Comparison of ENCODE assay signal across 8 mouse cellular contexts in the genomic region with DNA sequence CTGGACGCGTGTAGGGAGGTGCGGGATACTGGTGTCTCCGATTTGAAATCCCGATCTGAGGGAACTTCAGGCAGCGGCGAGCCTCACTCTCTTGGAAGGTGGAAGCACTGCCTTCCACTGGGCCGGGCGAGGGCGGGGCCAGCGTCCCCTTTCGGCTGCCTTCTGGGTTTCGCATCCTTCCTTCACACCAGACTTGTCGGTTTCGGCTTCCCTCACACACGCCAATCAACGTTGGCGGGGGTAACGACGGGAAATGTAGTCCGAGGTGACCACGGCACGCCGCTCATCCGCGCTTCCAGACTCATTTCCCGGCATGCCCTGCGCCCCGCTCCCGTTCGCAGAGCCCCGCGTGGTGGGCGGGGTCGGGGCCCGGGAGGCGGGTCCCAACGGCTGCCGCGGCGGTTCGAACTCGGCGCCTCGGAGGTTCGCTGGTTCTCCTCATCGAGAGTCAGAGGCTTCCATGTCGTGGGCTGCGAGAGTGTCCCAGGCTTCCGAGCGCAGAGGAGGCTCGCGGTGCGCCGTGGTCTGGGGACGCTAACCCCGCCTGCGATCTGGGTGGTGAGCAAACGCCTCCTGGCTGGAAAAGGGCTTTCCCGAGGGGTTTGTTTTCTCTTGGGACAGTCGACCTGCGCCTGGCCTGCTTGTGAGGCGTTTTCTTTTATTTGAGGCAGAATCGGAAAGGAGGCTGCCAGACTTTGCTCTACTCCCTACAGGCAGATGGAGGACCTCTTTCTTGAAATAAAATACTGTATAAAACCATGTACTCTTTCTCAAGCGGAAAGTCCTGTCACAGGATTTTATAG. TPM values are rescaled to one million over a fixed set of nuclear protein-coding genes. Genes with fewer than 3 reads are reported as not detected.
DNase-seq lines count a peak whose midpoint lies in the region; ATAC-seq lines count a peak whose summit lies in the region.

Gene Tmed5, minus strand, starts transcription at position 180 of the 803 bp plus-strand sequence.
Gene Ccdc18, plus strand, starts transcription at position 435 of the 803 bp plus-strand sequence.

- H3K9me3 ChIP-seq in heart, embryonic 14.5 days (ENCODE audit: control insufficient read depth, low read length) = no peaks in the 10 kb centered on the region
- no peaks in the 10 kb centered on the region for H3K9me3 ChIP-seq in liver, embryonic 13.5 days (replicated peaks)
- no peaks in the 10 kb centered on the region for H3K9me3 ChIP-seq in stomach, embryonic 16.5 days (replicated peaks; ENCODE audit: control insufficient read depth, low read length)

- ATAC-seq in CD4-positive, CD25-positive, alpha-beta regulatory T cell, adult 4 months = peak; percentile 98
- peak; percentile 99 for ATAC-seq in heart, embryonic 14.5 days (ENCODE audit: insufficient number of reproducible peaks, insufficient read depth, low FRiP score, low read depth)
- peak; percentile 99 for ATAC-seq in liver, embryonic 13.5 days (ENCODE audit: low read depth)
- peak; percentile 99 for ATAC-seq in stomach, embryonic 16.5 days (ENCODE audit: insufficient read depth, low FRiP score)

- H3K4me3 ChIP-seq in heart, embryonic 14.5 days (ENCODE audit: control insufficient read depth in 1 of 2, insufficient read depth in 1 of 2, low read depth in 1 of 2, low read length in 2 of 2) = peak within 1 kb of the TSS; percentile 74 to 94
- peak within 1 kb of the TSS; percentile 92 for H3K4me3 ChIP-seq in liver, embryonic 13.5 days (replicated peaks)
- H3K4me3 ChIP-seq in stomach, embryonic 16.5 days (replicated peaks; ENCODE audit: low read length) = peak within 1 kb of the TSS; percentile 64

- H3K27ac ChIP-seq in heart, embryonic 14.5 days (replicated peaks in 1 of 2; ENCODE audit: control insufficient read depth in 1 of 2, insufficient read depth in 1 of 2, low read depth in 2 of 2, low read length in 2 of 2) = peak within 1 kb of the TSS; percentile 83 to 92
- H3K27ac ChIP-seq in liver, embryonic 13.5 days = peak within 1 kb of the TSS; percentile 92
- H3K27ac ChIP-seq in stomach, embryonic 16.5 days (ENCODE audit: low read length) = peak within 1 kb of the TSS; percentile 90

- no peaks in the 10 kb centered on the region for H3K27me3 ChIP-seq in heart, embryonic 14.5 days (ENCODE audit: control insufficient read depth, insufficient read depth, low read length)
- H3K27me3 ChIP-seq in liver, embryonic 13.5 days = no peaks in the 10 kb centered on the region
- H3K27me3 ChIP-seq in stomach, embryonic 16.5 days (ENCODE audit: control insufficient read depth, insufficient read depth, low read length) = no peaks in the 10 kb centered on the region

- H3K9ac ChIP-seq in heart, embryonic 14.5 days (ENCODE audit: low read length) = peak within 1 kb of the TSS; percentile 83
- H3K9ac ChIP-seq in liver, embryonic 13.5 days = peak within 1 kb of the TSS; percentile 90
- peak within 1 kb of the TSS; percentile 85 for H3K9ac ChIP-seq in stomach, embryonic 16.5 days (ENCODE audit: low read length)

- under 1% methylated on average over 63 of the region's 65 CpGs for WGBS in heart, embryonic 14.5 days
- WGBS in liver, embryonic 13.5 days (ENCODE audit: insufficient replicate concordance) = under 1% methylated on average over 65 of the region's 65 CpGs
- WGBS in stomach, embryonic 16.5 days = under 1% methylated on average over 65 of the region's 65 CpGs

- H3K4me1 ChIP-seq in heart, embryonic 14.5 days (ENCODE audit: control insufficient read depth in 2 of 2, insufficient read depth in 2 of 2, low read length in 2 of 2) = peaks cover 0 to 6% of the 10 kb centered on the region in 2 experiments; a peak in 2 of 4 replicates
- peaks cover 24% of the 10 kb centered on the region for H3K4me1 ChIP-seq in liver, embryonic 13.5 days (replicated peaks)
- H3K4me1 ChIP-seq in stomach, embryonic 16.5 days (ENCODE audit: control insufficient read depth, insufficient read depth, low read length) = 0 out of 2 replicates have a peak, but pooled peaks cover 5% of the 10 kb centered on the region

- H3K4me2 ChIP-seq in heart, embryonic 14.5 days (ENCODE audit: low read length) = peak within 1 kb of the TSS; percentile 87
- H3K4me2 ChIP-seq in liver, embryonic 13.5 days = peak within 1 kb of the TSS; percentile 97
- H3K4me2 ChIP-seq in stomach, embryonic 16.5 days (ENCODE audit: low read depth, low read length) = peak within 1 kb of the TSS; percentile 75

- H3K36me3 ChIP-seq in heart, embryonic 14.5 days (ENCODE audit: control insufficient read depth, insufficient read depth, low read length) = peaks cover 23% of the 10 kb centered on the region
- peaks cover 6% of the 10 kb centered on the region for H3K36me3 ChIP-seq in liver, embryonic 13.5 days
- H3K36me3 ChIP-seq in stomach, embryonic 16.5 days (ENCODE audit: control insufficient read depth, insufficient read depth, low read length) = no peaks in the 10 kb centered on the region

- peak; percentile 97 for DNase-seq in c-Kit-negative CD71-positive TER-119-positive erythroid progenitor cells, embryonic 14.5 days (ENCODE audit: low read depth, low spot score)
- peak; percentile 98 for DNase-seq in fibroblast of lung, adult 2 months (ENCODE audit: low read depth)
- peak; percentile 98 for DNase-seq in kidney, postnatal 14 days
- peak; percentile 98 for DNase-seq in liver, embryonic 13.5 days
- peak; percentile 97 for DNase-seq in neural tube, embryonic 10.5 days (ENCODE audit: extremely low spot score, low spot score)

RNA-seq across cellular contexts. Expression of gene Tmed5, which starts in this region (rescaled TPM):
- 100 to 1,000 TPM; 111 to 117 TPM for polyA plus RNA-seq in CD4-positive, CD25-positive, alpha-beta regulatory T cell, adult 4 months (2017; shearing (Covaris generic))
- polyA plus RNA-seq in heart, embryonic 14.5 days (2014; fragmentation: Nextera tagmentation; extraction: Ambion mirVana) = 27.0 and 29.1 TPM in 2 replicates
- 27.2 and 31.4 TPM in 2 replicates for polyA plus RNA-seq in liver, embryonic 13.5 days (2015; fragmentation: Nextera tagmentation; extraction: Ambion mirVana)
- polyA plus RNA-seq in stomach, embryonic 16.5 days (2015; fragmentation: Nextera tagmentation; extraction: Ambion mirVana) = 43.7 and 52.0 TPM in 2 replicates

RNA-seq across cellular contexts. Expression of gene Ccdc18, which starts in this region (rescaled TPM):
- polyA plus RNA-seq in CD4-positive, CD25-positive, alpha-beta regulatory T cell, adult 4 months (2017; shearing (Covaris generic)) = 1 to 10 TPM in 1 of 2 experiments, under 1 TPM in 1; 0.98 to 2.0 TPM
- 4.3 and 4.6 TPM in 2 replicates for polyA plus RNA-seq in heart, embryonic 14.5 days (2014; fragmentation: Nextera tagmentation; extraction: Ambion mirVana)
- polyA plus RNA-seq in liver, embryonic 13.5 days (2015; fragmentation: Nextera tagmentation; extraction: Ambion mirVana) = 5.4 and 8.3 TPM in 2 replicates
- polyA plus RNA-seq in stomach, embryonic 16.5 days (2015; fragmentation: Nextera tagmentation; extraction: Ambion mirVana) = 7.2 and 9.2 TPM in 2 replicates

Comparison
In these comparisons a context has a peak if more than half of its experiments do, and no peak if none do; other contexts are left out.
1. Peak in every context shown above with its lines: DNase-seq, ATAC-seq, H3K4me3 ChIP-seq and H3K27ac ChIP-seq.